Mouse (Mus musculus): ENCODE measurements around the gene Pld6.

Pld6 gene

DNA sequence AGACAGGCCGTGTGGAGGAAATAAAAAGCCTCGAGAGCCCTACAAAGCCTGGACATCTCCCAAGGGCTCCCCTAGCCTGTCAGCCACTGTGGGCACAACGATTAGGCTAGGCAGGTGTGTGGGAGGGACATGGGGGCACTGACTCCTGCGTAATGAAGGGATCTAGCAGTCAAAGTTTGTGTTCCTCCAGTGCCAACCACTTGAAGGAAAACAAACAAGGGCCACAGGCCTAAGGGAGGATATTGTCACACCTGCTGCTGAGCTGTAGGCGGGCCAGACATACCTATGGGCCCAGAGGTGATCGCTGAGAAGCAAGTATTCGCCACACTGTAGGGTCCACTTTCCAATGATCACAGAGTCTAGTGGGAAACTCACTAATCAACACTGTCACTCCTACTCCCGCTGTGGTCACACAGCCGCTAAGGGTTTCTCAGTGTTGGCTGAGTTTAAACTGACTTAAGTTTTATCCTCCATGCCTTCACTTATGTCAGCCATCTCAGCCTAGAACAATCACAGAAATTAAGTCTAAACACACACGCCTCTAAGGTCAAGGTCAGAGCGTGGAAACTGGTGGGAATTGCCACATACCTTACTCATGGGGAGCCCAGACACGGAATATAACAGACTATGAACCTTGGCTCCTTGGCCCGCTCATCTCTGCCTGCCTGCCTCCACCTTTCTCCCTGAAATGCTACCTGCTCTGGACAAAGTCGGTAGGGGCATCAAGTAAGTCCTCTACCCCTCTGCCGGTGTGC lies 824 bp downstream of the Pld6 start:
- DNase-seq (ENCODE audit: low read depth in 1 of 2, low spot score in 2 of 2) = no peak

DNA sequence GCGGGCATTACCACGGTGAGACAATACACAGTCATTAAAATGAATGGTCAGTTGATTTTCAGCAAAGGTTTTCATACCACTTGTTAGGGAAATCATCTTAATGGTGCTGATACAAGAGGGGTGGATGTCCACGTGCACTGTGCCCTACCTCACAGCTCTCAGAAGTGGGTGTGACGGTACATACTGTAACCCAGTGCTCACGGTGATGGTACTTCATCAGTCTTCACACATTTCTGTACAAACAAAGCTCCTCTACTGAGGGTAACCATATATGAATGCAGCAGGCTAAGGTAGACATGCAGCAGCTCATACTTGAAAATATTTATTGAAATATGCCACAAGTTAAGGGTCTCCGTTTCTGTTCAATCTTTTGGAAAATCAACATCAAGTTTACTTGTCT lies 3.9 kb downstream of the Pld6 start:
- DNase-seq (ENCODE audit: low read depth in 1 of 2, low spot score in 2 of 2) = no peak

DNA sequence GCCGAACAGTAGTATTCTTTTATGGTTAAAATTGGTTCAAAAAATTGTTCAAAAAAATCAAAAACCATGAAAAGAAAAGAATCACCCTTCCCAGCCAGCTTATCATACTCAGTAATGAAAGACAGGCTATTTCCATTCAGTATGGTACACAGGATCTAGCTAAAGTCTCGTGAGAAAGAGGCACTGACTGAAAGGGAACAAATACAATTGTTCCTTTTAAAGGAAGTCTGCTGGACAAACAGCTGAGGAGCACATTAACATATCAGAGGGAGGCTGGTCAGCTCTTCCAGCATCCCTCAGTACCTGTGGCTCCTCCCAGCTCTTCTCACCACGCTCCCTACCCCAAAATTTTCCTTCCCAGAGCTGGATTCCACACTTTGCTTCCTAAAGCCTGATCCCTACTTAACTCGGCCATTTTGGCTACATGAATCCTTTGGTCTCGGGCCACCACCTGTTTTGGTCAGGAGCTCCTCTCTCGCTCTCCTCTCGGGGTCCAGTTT lies 5.3 kb downstream of the Pld6 start:
- DNase-seq (ENCODE audit: low read depth in 1 of 2, low spot score in 2 of 2) = no peak

DNA sequence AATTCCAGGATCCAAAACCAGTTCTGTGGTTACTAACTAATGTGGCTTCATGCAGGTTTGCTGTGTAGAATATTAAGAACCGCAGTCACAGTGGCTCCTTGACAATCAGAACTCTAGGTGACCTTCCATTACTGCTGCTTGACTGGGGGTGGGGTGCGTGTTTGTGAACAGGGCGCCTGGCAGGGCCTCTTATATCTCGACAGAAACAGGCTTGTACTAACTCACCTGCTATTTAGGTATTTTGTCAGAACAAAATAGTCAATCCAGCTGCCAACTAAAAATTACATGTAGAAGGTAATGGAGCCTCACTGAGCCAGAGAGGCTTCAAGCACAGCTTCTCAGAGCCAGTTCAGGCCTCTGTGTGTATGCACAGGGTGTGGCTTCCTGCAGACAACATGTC lies 7.2 kb downstream of the Pld6 start:
- DNase-seq (ENCODE audit: low read depth in 1 of 2, low spot score in 2 of 2) = no peak

DNA sequence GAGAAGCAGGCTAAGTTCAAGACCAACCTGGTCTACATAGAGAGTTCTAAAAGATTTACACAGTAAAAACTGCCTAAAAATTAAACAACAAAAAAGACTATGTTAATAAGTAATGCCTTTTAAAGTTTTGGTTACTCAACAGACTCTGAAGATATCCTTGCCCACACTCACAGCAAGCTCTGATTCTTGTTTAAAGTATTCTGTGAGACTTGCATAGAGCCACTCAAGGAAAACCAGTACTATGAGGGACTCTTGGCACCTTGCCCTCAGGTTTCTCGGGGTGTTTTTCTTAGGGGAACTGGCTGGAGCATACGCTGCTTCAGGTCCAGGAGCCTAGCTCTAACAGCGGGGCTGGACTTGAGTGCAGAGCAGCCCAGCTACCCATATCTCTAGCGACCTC lies 8.0 kb downstream of the Pld6 start:
- no peak for DNase-seq (ENCODE audit: low read depth in 1 of 2, low spot score in 2 of 2)

DNA sequence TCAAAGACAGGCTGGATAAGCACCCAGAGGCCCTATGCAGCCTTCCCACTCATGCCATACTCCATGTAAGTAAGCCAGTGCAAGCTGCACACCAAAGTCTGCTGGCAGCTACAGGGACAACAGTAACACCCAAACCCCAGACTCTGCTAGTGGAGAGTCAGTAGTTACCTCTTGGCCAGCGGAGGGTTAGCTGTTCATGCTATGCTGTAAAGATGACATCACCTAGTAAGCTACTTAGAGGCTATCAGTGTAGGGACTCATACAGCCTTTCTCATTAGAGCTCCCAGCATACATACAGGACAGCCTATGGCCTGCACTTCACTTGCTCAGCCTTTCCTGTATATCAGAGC lies 8.6 kb downstream of the Pld6 start:
- DNase-seq (ENCODE audit: low read depth in 1 of 2, low spot score in 2 of 2) = no peak

DNA sequence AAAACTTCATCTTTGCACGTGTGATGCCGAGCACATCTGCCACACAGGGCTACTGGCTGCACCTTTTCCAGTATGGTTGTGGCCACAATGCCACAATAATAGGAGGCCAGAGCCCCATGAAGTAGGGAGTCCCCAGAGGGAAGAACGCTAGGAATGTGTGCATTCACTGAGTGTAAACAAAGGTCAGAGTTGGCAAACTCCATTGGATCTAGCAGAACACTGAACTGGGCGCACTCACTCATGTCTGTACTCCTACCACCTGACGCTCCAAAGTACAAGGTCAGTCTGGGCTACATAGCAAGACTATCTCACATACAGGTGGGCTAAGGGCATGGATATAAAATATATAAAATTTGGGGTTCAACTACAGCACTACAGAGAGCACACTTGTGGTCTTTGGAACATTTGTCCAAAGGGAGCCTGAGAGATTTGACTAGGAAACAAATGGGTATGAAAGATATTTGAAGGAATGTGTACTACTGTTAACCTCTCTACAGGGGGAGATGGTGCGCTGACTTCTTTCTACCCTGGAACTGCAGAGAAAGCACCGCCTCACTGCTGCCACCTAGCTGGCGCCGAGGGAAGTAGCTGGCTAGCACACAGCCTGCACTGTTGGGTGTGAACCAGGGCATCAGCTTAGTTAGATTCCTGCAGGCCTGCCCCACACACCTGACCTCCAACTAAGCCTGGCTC lies 9.1 kb downstream of the Pld6 start:
- DNase-seq (ENCODE audit: low read depth in 1 of 2, low spot score in 2 of 2) = peak; percentile 42 to 50

DNA sequence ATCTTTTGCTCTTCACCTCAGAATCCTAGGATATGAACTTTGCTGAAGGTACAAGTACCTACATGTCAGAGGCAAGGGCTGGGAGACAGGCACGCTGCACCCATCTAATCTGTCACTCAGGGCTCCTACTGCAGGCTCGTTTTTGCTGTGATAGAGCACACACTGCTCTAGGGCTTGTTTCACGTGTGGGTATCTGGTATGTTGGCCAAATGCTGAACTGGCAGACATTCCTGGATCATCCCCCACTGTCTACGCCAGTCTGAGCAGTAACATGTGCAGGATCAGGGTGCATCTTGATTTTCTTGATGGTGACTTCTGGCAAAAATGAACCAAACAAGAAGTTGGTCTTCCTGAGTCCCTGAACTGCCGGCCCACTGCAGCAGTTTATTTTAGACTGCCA lies 10.2 kb downstream of the Pld6 start:
- no peak for DNase-seq (ENCODE audit: low read depth in 1 of 2, low spot score in 2 of 2)

DNA sequence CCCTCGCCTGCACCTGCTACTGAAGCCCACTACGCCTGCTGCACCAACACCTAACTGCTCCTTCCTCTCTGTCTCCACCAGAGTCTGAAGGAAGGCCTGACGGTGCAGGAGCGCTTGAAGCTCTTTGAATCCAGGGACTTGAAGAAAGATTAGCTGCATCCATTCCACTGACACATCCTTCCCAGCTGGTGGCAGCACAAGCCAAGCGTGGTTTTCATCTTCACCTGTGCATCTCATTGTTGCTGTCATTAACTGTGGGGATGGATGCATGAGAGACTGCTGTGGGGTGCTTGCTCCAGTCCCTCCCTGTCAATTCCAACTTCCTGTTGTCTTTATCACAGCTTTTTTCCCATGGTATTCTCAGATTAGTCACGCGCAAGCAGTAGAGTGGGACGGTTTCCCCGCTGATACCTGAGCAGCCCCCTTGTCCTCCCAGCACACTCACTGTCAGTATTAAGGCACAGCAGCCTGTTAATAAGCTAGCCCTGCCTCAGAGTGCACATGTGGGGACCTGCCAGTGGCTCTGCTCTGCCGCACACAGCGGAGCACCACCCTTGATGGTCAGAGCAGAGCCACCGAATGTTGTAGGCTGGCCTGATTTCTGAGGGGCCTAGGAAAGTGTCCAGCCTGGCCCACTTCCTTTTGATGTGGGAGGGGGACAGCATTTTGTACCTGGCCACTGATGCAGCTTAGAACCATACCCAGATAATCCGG lies 11.9 kb downstream of the Pld6 start:
- no peak for DNase-seq (ENCODE audit: low read depth in 1 of 2, low spot score in 2 of 2)

DNA sequence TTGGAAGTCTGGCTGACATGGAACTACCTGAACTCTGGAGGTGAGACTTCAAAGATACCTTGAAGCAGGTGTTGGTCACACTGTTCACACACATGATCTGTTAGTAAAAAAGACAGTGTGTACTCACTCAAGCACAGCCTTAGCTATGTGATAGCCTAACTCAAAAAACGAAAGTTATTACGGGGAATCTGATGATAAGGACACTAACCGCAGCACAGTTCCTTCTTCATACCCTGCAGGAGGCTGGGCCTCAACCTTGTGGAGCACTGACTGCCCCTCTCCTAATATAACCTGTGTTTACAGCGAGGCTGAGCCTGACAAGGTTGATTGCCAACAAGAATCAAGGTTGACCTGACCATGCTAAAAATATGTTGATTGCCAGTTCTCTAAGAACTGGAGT lies 12.9 kb downstream of the Pld6 start:
- DNase-seq (ENCODE audit: low read depth in 1 of 2, low spot score in 2 of 2) = no peak

DNA sequence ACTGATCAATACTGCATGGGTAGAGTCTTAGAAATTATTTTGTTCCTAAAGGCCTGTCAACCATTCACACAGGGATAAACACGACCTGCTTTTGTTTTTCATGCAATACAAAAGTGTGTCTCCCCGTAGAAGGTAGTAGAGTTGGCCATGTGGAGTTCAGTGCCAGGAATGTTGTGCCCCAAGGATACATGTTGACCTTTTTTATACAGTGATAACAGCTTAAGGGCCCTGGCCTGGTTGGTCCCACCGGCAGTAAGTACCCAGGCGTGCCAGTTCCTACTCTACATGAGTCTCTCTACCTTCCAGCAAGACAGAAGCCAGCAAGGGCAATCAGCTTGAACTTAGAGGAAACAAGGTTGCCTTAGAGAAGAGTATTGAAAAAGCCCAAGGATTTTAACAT lies 14.5 kb downstream of the Pld6 start:
- DNase-seq (ENCODE audit: low read depth in 1 of 2, low spot score in 2 of 2) = no peak

DNA sequence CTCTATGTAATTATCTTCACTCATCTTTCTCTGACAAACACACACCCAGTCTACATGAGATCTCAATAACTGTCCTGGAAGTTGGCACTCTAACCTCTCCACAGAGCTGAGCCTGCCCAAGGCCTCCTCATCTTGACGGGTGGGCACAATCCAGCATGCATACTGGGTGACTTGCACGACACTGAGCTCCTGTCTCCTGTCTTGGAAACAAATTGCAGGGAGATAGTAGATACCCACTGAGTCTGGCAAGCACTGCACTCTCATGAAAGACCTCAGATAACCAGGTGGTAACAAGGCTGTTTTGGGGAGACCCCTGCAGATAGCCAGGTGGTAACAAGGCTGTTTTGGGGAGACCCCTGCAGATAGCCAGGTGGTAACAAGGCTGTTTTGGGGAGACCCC lies 15.2 kb downstream of the Pld6 start:
- DNase-seq (ENCODE audit: low read depth in 1 of 2, low spot score in 2 of 2) = no peak

DNA sequence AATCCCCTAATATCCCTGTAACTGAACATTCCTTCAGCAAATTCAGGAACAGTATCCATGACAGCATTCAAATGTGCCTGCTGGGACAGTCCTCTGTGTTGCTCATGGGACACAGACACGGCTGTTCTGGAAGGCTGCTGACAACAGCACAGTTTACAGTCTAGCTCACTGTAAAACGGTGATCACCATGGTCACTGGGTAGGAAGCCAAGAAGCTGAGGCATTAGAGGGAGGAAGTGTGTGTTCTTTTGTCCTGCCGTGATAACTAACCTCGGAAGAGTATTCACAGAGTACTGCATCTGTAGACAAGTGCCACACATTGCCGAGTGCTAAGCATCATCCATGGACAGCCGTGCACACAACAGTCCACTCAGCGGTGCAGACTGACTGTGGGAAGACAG lies 16.7 kb downstream of the Pld6 start:
- no peak for DNase-seq (ENCODE audit: low read depth in 1 of 2, low spot score in 2 of 2)

DNA sequence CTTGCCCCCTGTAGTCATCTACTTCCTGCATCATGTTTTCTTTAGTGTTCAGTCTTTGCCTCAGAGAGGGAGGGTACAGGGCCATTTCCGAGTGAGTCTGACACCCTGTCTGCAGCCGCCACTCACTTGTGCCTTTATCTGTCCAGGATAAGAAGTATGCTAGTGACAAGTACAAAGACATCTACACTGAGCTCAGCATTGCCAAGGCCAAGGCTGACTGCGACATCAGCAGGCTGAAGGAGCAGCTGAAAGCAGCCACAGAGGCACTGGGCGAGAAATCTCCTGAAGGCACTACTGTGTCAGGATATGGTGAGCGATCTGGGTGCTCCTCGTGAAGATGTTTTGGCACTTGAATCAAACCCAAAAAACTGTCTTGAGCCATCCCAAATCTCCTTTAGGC lies 17.7 kb downstream of the Pld6 start:
- no peak for DNase-seq (ENCODE audit: low read depth in 1 of 2, low spot score in 2 of 2)

DNA sequence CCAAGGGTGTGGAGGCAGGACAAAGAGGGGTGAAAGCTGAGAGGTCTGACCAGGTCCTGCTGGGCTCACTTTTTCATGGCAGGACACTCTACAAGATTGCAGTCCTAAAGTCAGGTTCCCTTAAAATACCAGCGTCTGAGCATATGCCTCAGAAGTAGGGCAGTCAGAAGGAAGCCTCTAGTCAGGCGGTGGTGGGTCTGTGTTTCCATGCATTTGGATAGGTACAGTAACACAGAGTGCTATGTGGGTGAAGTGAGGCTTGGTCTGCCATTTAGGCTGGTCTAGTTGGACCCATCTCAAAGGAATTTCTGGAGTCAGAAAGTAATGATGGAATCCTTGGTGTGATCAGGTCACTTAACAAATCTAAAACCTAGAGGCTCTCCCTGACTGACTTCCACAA lies 18.1 kb downstream of the Pld6 start:
- no peak for DNase-seq (ENCODE audit: low read depth in 1 of 2, low spot score in 2 of 2)

DNA sequence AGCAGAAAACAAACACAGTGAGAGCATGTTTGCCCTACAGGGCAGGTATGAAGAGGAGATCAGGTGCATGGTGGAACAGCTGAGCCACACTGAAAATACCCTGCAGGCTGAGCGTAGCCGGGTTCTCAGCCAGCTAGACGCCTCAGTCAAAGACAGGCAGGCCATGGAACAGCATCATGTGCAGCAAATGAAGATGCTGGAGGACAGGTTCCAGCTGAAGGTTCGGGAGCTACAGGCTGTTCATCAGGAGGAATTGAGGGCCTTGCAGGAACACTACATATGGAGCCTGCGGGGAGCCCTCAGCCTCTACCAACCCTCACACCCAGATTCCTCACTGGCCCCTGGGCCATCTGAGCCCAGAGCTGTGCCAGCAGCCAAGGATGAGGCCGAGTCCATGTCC lies 26.6 kb downstream of the Pld6 start:
- DNase-seq (ENCODE audit: low read depth in 1 of 2, low spot score in 2 of 2) = no peak

DNA sequence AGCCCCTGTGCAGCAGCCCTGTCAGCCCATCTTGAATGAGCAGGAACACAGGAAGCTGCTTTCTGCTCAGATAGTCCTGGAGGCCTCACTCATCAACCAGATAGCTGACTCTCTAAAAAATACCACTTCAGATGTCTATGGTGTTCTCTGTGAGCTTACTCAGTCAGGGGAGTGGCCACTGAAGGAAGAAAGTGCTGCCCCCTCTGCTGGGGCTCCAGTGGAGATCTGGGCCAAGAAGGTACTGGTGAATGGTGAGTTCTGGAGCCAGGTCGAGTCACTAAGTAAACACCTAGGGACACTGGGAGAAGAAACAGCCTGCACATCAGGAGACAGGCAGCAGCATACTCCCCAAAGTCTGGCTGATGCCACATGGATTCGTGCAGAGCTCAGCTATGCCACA lies 27.8 kb downstream of the Pld6 start:
- DNase-seq (ENCODE audit: low read depth in 1 of 2, low spot score in 2 of 2) = no peak

DNA sequence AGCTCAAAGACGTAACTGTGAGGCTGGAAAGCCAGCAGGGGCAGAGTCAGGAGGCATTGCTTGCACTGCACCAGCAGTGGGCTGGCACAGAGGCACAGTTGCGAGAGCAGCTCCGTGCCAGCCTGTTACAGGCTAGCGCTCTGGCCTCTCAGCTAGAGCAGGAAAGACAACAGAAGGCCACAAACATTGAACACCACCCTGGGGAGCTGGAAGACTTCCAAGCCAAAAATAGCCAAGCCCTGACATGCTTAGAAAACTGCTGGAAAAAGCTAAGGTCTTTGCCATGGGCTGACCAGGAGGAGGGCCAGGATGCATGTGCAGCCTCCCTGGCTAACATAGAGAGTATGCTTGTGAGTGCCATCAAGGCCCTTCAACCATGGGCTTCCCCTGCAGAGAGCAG lies 28.3 kb downstream of the Pld6 start:
- no peak for DNase-seq (ENCODE audit: low read depth in 1 of 2, low spot score in 2 of 2)

DNA sequence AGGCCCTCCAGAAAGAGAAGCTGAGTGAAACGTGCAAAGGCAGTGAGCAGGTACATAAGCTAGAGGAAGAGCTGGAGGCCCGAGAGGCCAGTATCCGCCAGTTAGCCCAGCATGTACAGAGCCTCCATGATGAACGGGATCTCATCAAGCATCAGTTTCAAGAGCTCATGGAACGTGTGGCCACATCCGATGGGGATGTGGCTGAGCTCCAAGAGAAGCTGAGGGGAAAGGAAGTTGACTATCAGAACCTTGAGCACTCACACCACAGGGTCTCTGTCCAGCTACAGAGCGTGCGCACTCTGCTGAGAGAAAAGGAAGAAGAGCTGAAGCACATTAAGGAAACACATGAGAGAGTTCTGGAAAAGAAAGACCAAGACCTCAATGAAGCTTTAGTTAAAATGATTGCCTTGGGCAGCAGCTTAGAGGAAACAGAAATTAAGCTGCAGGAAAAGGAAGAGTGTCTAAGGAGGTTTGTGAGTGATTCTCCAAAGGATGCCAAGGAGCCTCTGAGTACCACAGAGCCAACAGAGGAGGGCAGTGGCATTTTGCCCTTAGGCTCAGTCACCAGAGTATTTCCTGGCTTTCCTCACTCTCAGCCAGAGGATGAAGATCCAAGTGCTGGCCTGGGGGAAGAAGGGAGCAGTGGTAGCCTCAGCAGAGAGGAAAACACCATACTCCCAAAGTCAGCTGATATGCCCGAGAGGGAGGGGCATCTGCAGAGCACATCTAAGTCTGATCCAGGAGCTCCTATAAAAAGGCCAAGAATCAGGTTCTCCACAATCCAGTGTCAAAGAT lies 29.1 kb downstream of the Pld6 start:
- no peak for DNase-seq (ENCODE audit: low read depth in 1 of 2, low spot score in 2 of 2)

DNA sequence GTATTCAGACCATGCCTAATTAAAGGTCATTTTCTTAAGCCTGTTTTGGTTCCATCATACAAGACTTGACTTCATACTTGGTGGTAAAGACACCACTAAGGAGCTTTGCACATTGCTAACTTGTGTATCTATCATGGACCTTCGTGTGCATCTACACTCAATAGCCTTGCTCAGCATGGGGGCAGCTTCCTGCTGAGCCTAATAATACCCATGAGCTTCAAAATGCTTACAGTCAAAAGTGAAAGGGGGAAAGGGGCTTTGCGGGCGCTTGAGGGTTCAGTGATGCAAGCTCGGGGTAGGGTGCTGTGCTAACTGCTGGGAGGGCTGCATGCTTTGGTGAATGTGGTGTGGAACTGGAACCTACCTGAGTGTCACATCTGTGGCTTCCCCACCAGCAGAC lies 31.1 kb downstream of the Pld6 start:
- DNase-seq (ENCODE audit: low read depth in 1 of 2, low spot score in 2 of 2) = no peak

DNA sequence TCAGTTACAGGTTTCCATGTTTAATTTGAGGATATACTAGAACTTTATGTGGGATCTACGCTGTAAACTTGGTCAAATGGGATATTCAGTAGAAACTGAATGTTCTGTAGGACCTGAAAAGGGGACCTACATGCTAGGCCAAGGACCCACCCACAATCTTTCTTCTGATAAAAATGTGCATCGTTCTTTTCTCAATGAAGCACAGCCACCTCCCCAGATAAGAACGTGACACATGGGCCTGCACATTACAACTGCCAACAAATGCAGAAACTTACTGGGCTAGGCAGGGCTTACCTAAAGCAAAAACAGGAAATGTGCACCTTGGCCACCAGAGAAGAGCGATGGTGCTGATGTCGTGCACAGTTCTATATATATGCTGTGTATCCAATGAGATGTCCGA lies 32.9 kb downstream of the Pld6 start:
- no peak for DNase-seq (ENCODE audit: low read depth in 1 of 2, low spot score in 2 of 2)

DNA sequence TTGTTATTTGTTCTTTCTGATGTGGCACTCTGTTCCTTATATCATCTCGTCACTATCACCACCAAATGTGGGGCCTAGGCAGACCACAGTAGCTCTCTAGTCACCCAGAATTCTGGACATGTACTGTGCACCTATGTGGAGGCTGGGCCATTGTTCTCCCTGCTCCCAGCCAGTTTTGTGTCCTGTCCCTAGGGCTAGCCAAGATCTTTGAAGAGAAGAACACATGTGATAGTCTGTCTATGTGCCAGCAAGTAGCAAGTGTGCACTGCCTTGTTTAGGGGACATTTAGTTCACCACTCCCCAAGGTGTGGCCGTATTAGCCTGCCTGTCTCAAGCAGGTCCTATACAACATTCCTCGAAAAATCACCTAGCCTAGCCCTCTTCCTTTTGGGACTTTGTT lies 38.4 kb downstream of the Pld6 start:
- DNase-seq (ENCODE audit: low read depth in 1 of 2, low spot score in 2 of 2) = no peak

All from monocyte, adult 2 months (primary cell).